Mouse (Mus musculus) midbrain, embryonic 16.5 days (tissue): Measurements from ENCODE around the gene Entpd6. TPM values are rescaled to one million over a fixed set of nuclear protein-coding genes. Genes with fewer than 3 reads are reported as not detected.

ENCODE experiments used
- ATAC-seq: fragments of 200-750 bp; cut with Nextera tagmentation; 2 replicates; pipeline ENCODE4 v1.8.0; 2017; ENCODE audit warnings: moderate TSS enrichment
- H3K27ac ChIP-seq: fragments of 300-500 bp; sonication (generic); 2 replicates; pipeline ENCODE4 v1.5.1; 2014; ENCODE audit warnings: mild to moderate bottlenecking, low read length, mixed read lengths
- H3K27me3 ChIP-seq: fragments of 300-500 bp; sonication (generic); 2 replicates; pipeline ENCODE4 v1.6.1; 2014; ENCODE audit warnings: low read depth, low read length, mixed read lengths; ENCODE audit not compliant: control insufficient read depth, insufficient read depth
- H3K36me3 ChIP-seq: fragments of 300-500 bp; sonication (generic); 2 replicates; pipeline ENCODE4 v1.6.1; 2014; ENCODE audit warnings: mild to moderate bottlenecking, low read length, moderate library complexity, mixed read lengths; ENCODE audit not compliant: control insufficient read depth, insufficient read depth
- H3K4me1 ChIP-seq: fragments of 300-500 bp; sonication (generic); 2 replicates; pipeline ENCODE4 v1.6.1; 2014; ENCODE audit warnings: mild to moderate bottlenecking, low read length, mixed read lengths; ENCODE audit not compliant: control insufficient read depth, insufficient read depth
- H3K4me2 ChIP-seq: fragments of 300-500 bp; sonication (generic); 2 replicates; pipeline ENCODE4 v1.6.1; 2014; ENCODE audit warnings: mild to moderate bottlenecking, low read length, mixed read lengths
- H3K4me3 ChIP-seq: fragments of 300-500 bp; sonication (generic); 2 replicates; pipeline ENCODE4 v1.5.1; 2014; ENCODE audit warnings: low read depth, mild to moderate bottlenecking, low read length, moderate library complexity, mixed read lengths
- H3K9ac ChIP-seq: fragments of 300-500 bp; sonication (generic); 2 replicates; pipeline ENCODE4 v1.6.1; 2014; ENCODE audit warnings: low read depth, low read length, mixed read lengths
- H3K9me3 ChIP-seq: fragments of 300-500 bp; sonication (generic); replicated peaks from 2 replicates; pipeline ENCODE4 v1.6.1; 2014; ENCODE audit warnings: mild to moderate bottlenecking, low read length, mixed read lengths; ENCODE audit not compliant: control insufficient read depth, poor library complexity, severe bottlenecking
- WGBS: fragments of 180-500 bp; shearing (Covaris S2); extraction: QIAGEN DNeasy Blood & Tissue Kit; methylation state at CpG from one replicate; pipeline ENCODE4 v1.1.7; 2014; 5-methylcytosine and 5-hydroxymethylcytosine counted together
- polyA plus RNA-seq: library from polyadenylated mRNA; unstranded; fragments of >200 nt; fragmentation: Nextera tagmentation; extraction: Ambion mirVana; gene quantifications from 2 replicates; pipeline ENCODE4 v1.2.1, GENCODE M21; 2015

The Entpd6 gene
- polyA plus RNA-seq, 1 experiment from 2014 or later, result 85.7 TPM

DNA sequence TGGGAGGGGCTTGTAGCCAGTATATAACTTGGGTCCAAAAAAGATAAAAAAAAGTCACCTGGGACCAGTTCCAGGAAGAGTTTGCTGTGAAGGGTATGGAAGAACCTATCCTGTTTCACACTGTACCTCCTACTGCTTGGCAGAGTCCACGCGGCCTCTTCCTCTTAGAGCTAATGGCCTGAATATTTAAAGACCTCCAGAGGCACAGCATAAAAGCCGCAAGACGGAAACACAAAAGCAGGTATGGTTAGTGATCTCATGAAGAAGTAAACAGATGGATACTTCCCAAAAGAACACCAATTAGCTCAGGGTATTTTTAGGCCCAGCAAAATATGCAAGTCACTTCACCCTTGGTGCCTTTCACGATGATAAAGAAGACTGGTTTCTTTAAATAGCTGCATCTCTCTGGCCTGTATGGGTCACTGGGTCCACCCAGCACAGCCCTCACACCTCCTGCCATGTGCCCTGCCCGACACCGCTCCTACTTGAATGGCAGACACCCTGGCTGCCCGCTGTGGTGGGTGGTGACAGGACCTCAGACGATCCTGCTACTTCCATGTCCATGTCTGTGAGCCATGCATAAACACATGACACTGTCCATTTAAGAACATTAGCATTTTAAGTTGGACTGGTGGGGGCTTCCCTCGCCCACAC is 23.8 kb downstream of the Entpd6 start:
- Histone ChIP-seq H3K4me3 (no peak overlapping the region), H3K36me3 (peaks cover 25% of the 10 kb centered on the region), H3K9ac (no peak overlapping the region), H3K27me3 (no peaks in the 10 kb centered on the region), H3K27ac (no peak overlapping the region), H3K9me3 (no peaks in the 10 kb centered on the region), H3K4me2 (no peak overlapping the region), H3K4me1 (no peaks in the 10 kb centered on the region)
- WGBS, result 70% methylated on average over 10 of the region's 10 CpGs
- peak; percentile 23; the same call in 1 of the 2 replicates for ATAC-seq

DNA sequence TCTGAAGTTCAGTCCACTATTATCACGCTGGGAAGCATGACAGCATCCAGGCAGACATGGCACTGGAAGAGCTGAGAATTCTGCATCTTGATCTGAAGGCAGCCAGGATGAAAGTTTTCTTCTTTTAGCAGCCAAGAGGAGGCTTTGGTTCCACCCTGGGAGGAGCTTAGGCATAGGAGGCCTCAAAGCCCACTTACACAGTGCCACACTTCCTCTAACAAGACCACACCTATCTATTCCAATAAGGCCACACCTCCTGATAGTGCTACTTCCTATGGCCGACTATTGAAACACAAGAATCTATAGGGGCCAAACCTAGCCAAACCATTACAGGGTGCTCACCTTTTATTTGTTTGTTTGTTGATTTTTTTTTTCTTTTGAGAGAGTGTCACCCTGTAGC is 34.0 kb downstream of the Entpd6 start:
- no peaks in the 10 kb centered on the region for H3K27me3 ChIP-seq
- peaks cover 6% of the 10 kb centered on the region for H3K4me1 ChIP-seq
- H3K4me3 ChIP-seq, result no peak overlapping the region
- WGBS, result 93% methylated on average over 2 of the region's 2 CpGs
- no peak overlapping the region for H3K4me2 ChIP-seq
- H3K36me3 ChIP-seq, result no peaks in the 10 kb centered on the region
- H3K9me3 ChIP-seq, result no peaks in the 10 kb centered on the region
- no peak for ATAC-seq
- no peak overlapping the region for H3K27ac ChIP-seq
- no peak overlapping the region for H3K9ac ChIP-seq

DNA sequence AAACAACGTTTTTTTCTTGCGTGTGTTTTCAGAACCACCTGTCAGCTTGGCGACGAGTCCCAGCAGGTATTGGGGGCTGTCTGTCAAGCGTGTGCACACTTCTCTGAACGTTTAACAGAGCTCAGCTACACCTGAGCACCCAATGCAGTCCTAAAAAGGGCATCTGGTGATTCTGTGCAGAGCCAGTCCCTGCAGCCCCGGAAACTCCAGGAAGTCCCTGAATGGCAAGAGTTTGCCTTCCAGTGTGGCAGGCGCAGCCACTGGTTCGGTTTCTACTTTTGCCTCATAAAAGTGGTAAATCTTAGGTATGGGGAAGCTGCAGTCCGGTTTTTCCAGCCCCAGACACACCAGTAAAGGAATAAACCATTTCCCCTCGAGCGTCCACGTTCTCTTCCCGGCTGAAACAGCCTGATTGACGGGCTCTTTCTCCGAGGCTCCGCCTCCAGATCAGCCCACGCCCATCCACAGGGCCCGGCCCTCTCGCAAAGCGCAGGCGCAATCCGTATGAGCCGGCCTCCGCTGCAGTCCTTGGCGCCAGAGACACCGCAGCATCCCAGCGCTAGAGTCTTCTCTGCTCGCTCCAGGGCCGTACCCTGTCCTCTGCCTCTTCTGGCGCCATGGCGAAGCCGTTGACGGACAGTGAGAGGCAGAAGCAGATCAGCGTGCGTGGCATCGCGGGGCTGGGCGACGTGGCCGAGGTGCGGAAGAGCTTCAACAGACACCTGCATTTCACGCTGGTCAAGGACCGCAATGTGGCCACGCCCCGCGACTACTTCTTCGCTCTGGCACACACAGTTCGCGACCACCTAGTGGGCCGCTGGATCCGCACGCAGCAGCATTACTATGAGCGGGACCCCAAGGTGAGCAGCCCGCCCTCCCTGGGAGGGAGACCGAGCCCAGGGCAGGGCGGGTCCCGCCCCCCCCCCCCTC is 37.7 kb downstream of the Entpd6 start, which contains the start of gene Pygb:
Pygb (plus strand) TSS at position 485 of the 930 bp plus-strand sequence.
- no peaks in the 10 kb centered on the region for H3K9me3 ChIP-seq
- no peaks in the 10 kb centered on the region for H3K27me3 ChIP-seq
- ATAC-seq, result peak; percentile 98
- H3K4me3 ChIP-seq, result peak within 1 kb of the TSS; percentile 87
- H3K4me1 ChIP-seq, result peaks cover 23% of the 10 kb centered on the region
- peak within 1 kb of the TSS; percentile 82 for H3K27ac ChIP-seq
- H3K36me3 ChIP-seq, result no peaks in the 10 kb centered on the region
- H3K4me2 ChIP-seq, result peak within 1 kb of the TSS; percentile 84
- WGBS, result 3% methylated on average over 56 of the region's 58 CpGs
- peak within 1 kb of the TSS; percentile 84 for H3K9ac ChIP-seq

DNA sequence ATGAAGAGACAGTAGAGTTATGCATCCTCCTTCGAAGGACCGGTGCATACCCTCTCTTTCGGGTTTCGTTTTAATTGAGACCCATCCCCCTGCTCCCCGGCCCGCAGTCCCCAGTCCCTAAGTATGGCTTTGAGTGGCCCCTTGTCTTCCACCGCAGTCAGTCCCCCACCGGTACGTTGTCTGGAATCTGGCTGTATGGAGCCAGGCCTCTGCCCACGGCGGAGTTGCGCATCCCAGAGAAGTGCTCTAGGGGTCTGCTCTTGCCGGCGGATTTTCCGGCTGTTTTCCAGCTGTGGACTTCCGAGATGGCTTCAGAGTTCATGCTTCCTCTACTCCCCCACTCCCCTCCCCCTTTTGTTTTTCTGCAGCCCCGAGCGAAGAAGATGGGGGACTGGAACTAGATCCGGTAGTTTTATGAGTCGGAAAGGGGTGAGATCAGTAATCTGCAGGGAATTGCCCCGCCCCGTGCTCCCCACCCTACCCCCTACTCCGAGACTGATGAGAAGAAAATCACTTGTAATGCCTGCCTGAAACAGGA is 38.5 kb downstream of the Entpd6 start:
- Histone ChIP-seq H3K4me1 (peaks cover 23% of the 10 kb centered on the region), H3K36me3 (no peaks in the 10 kb centered on the region; the same call in 1 of the 2 replicates), H3K9ac (peak overlapping the region; percentile 84), H3K4me2 (peak overlapping the region; percentile 84), H3K9me3 (no peaks in the 10 kb centered on the region), H3K4me3 (peak overlapping the region; percentile 87), H3K27ac (peak overlapping the region; percentile 38; the same call in 1 of the 2 replicates), H3K27me3 (no peaks in the 10 kb centered on the region)
- under 1% methylated on average over 23 of the region's 23 CpGs for WGBS
- ATAC-seq, result peak; percentile 75

DNA sequence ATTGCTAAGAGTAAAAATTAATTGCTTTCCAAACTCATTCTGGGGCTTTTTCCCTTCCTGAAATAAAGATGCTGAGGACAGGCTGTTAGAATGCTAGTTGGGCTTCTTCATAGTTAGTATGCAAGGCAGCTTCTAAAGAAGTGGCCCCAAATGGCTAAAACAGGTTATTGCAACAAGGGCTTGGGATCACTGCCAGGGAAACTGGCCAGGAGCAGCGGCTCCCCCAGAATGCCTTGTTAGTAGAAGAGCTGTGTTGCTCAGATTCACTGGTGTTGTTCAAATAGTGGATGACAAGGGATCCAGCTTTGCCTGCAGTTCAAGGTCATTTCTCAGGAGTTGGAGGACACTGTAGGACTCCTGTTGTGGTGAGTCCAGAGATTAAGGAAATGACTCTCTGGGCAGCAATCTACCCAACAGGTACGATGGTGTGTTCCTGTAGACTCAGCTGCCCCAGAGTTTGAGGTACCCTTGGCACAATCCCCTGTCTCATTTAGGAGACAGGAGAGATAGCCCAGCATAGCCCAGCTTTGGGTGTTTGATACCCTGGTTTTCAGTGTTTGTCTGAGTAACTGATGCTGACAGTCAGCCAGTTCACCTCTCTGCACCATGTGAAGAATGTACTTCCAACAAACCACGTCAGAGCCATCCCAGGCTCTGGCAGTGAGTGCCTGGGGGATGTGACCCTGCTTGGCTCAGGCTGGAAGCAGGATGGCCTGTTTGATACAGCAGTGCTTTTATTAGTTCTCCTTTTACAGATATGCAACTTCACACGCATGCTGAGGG is 40.1 kb downstream of the Entpd6 start:
- peak overlapping the region; percentile 2; the same call in 1 of the 2 replicates for H3K27ac ChIP-seq
- ATAC-seq, result no peak
- H3K27me3 ChIP-seq, result no peaks in the 10 kb centered on the region
- peaks cover 23% of the 10 kb centered on the region for H3K4me1 ChIP-seq
- no peak overlapping the region for H3K9ac ChIP-seq
- H3K4me3 ChIP-seq, result no peak overlapping the region
- peaks cover 3% of the 10 kb centered on the region; the same call in 1 of the 2 replicates for H3K36me3 ChIP-seq
- H3K9me3 ChIP-seq, result no peaks in the 10 kb centered on the region
- peak overlapping the region; percentile 84 for H3K4me2 ChIP-seq
- 61% methylated on average over 4 of the region's 4 CpGs for WGBS

DNA sequence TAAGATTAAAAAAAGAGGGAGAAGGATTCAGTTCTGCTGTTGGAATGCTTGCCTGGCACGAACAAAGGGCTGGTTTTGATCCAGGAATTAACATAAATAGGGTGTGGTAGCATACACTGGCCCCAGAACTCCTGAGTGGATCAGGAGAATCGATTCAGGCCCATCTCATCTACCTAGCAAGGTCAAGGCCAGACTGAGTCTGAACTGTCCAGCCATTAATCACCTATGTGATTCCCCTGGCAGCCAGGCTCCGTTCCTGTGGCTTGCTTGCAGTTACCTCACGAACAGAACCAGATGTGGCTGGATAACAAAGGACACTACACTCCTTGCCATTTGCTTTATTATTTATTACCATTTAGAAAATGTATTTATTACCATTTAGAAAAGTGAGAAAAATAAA is 44.5 kb downstream of the Entpd6 start:
- Histone ChIP-seq H3K36me3 (peaks cover 14% of the 10 kb centered on the region), H3K4me2 (no peak overlapping the region), H3K27ac (no peak overlapping the region), H3K9ac (no peak overlapping the region), H3K4me1 (peaks cover 11% of the 10 kb centered on the region), H3K4me3 (no peak overlapping the region), H3K9me3 (no peaks in the 10 kb centered on the region), H3K27me3 (no peaks in the 10 kb centered on the region)
- 87% methylated on average over 4 of the region's 4 CpGs for WGBS
- no peak for ATAC-seq

DNA sequence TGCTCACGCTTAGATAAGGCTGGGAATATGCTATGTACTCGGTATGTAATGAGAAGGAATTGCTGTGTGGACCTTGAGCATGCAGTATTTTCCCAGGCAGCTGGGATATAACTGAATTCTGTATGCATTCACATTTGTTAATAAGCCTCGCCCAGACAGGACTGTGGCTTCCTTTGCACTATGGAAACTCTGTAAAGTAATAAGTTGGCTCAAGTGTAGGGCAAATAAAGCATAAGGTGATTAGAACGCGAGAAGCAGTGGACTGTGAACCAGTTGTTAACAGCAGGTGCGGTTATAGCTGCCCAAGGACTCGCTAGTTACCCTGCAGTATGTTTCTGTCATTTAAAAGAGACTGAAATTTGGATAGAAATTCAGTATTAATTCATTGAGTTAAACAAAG is 49.2 kb downstream of the Entpd6 start:
- Histone ChIP-seq H3K9ac (no peak overlapping the region), H3K4me2 (no peak overlapping the region), H3K27me3 (no peaks in the 10 kb centered on the region), H3K36me3 (peaks cover 32% of the 10 kb centered on the region), H3K4me1 (no peaks in the 10 kb centered on the region), H3K9me3 (no peaks in the 10 kb centered on the region), H3K4me3 (no peak overlapping the region), H3K27ac (no peak overlapping the region)
- no peak for ATAC-seq
- 86% methylated on average over 7 of the region's 7 CpGs for WGBS

DNA sequence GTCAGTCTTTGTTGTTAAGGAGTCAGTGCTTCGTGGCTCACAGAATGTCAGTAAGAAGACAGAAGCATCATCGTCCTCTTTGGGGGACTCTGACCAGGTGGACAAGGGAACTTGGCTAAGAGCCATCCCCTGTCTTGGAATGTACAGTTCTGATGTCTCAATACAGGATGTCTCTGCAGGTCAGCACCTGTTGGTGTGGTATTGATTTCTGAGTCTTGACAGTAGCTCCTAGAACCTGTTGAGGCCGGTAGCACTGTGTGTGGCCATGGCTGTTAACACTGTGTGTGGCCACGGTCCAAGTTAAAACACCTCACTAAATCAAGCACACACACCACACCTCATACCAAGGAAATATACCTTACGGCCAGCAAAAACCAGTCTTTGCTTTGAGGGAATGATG is 51.8 kb downstream of the Entpd6 start:
- Histone ChIP-seq H3K27ac (no peak overlapping the region), H3K4me2 (no peak overlapping the region), H3K4me1 (no peaks in the 10 kb centered on the region), H3K9ac (no peak overlapping the region), H3K4me3 (no peak overlapping the region), H3K36me3 (peaks cover 33% of the 10 kb centered on the region), H3K9me3 (no peaks in the 10 kb centered on the region), H3K27me3 (no peaks in the 10 kb centered on the region)
- no peak for ATAC-seq
- 96% methylated on average over 5 of the region's 5 CpGs for WGBS
